Mouse (Mus musculus) hindbrain, embryonic 14.5 days (tissue): ENCODE results near the gene Pfdn6. TPM values are rescaled to one million over a fixed set of nuclear protein-coding genes. Genes with fewer than 3 reads are reported as not detected.

ENCODE experiments used
- ATAC-seq: fragments of 200-750 bp; cut with Nextera tagmentation; 2 replicates; pipeline ENCODE4 v1.8.0; 2017; ENCODE audit warnings: moderate number of reproducible peaks, mild to moderate bottlenecking, moderate TSS enrichment, moderate library complexity; ENCODE audit not compliant: low FRiP score
- DNase-seq: peaks from one replicate; pipeline ENCODE4 v3.0.0-alpha.2; 2015; ENCODE audit warnings: low spot score
- H3K27ac ChIP-seq: fragments of 300-500 bp; sonication (generic); 2 replicates; pipeline ENCODE4 v1.5.1; 2014; ENCODE audit warnings: mild to moderate bottlenecking, moderate library complexity
- H3K27me3 ChIP-seq: fragments of 300-500 bp; sonication (generic); 2 replicates; pipeline ENCODE4 v1.6.1; 2014; ENCODE audit warnings: mild to moderate bottlenecking, low read length, mixed read lengths; ENCODE audit not compliant: control insufficient read depth, insufficient read depth
- H3K36me3 ChIP-seq: fragments of 300-500 bp; sonication (generic); replicated peaks from 2 replicates; pipeline ENCODE4 v1.6.1; 2014; ENCODE audit not compliant: control insufficient read depth, insufficient read depth
- H3K4me1 ChIP-seq: fragments of 300-500 bp; sonication (generic); replicated peaks from 2 replicates; pipeline ENCODE4 v1.6.1; 2014; ENCODE audit warnings: antibody characterized with exemption, low read length, mixed read lengths; ENCODE audit not compliant: control insufficient read depth, insufficient read depth
- H3K4me2 ChIP-seq: fragments of 300-500 bp; sonication (generic); replicated peaks from 2 replicates; pipeline ENCODE4 v1.6.1; 2014; ENCODE audit warnings: mild to moderate bottlenecking, moderate library complexity
- H3K4me3 ChIP-seq: fragments of 300-500 bp; sonication (generic); replicated peaks from 2 replicates; pipeline ENCODE4 v1.5.1; 2014; ENCODE audit warnings: mild to moderate bottlenecking, low read length
- H3K9ac ChIP-seq: fragments of 300-500 bp; sonication (generic); 2 replicates; pipeline ENCODE4 v1.6.1; 2014
- H3K9me3 ChIP-seq: fragments of 300-500 bp; sonication (generic); 2 replicates; pipeline ENCODE4 v1.6.1; 2016; ENCODE audit warnings: low read length; ENCODE audit not compliant: control insufficient read depth
- WGBS: fragments of 180-500 bp; shearing (Covaris S2); extraction: QIAGEN DNeasy Blood & Tissue Kit; methylation state at CpG from one replicate; pipeline ENCODE4 v1.1.7; 2014; 5-methylcytosine and 5-hydroxymethylcytosine counted together
- polyA plus RNA-seq: library from polyadenylated mRNA; unstranded; fragments of >200 nt; fragmentation: Nextera tagmentation; extraction: Ambion mirVana; gene quantifications from 2 replicates; pipeline ENCODE4 v1.2.1, GENCODE M21; 2014

The Pfdn6 gene
- polyA plus RNA-seq, 1 experiment from 2014 or later: 161 TPM

DNA sequence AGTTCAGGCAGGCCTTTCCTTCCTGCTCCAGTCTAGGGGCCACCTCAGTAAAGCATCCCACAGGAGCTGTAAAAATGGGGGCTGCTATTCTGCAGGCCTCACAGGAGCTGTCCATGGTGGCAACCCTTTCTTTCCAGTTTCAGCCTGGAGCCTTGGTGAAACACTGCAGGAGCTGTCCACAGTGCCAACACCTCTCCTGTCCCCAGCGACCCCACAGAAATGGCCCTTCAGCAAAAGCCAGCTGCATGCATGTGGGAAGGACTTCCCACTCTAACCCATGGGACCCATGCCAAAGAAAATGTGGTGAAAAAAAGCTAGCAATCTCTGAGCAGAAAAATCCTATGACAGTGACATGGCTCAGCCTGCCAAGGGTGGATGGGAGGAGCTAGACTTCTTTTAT lies 32.5 kb upstream of the Pfdn6 start:
- ATAC-seq (no peak), DNase-seq (no peak)
- H3K4me1 ChIP-seq: no peaks in the 10 kb centered on the region
- no peak overlapping the region for H3K27ac ChIP-seq
- H3K9ac ChIP-seq: no peak overlapping the region
- 21% methylated on average over 1 of the region's 1 CpGs for WGBS
- H3K9me3 ChIP-seq: no peaks in the 10 kb centered on the region
- H3K36me3 ChIP-seq: no peaks in the 10 kb centered on the region
- H3K27me3 ChIP-seq: peaks cover 16% of the 10 kb centered on the region
- H3K4me2 ChIP-seq: no peak overlapping the region
- H3K4me3 ChIP-seq: no peak overlapping the region

DNA sequence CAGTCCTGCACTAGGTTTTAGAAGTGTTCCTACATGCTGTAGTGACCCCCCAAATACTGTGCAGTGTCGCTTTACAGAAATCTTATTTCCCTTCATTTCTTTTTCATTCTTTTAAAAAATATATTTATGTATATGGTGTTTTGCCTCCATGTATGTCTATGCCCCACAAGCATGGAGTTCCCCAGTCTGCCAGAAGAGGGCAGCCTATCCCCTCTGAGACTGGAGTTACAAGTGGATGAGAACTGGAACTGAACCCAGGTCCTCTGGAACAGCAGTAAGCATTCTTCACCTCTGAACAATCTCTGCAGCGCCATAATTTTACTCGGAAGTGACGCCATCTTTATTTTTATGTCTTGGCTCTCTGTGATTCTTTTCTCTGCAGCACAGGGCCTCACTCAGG lies 29.3 kb upstream of the Pfdn6 start:
- H3K4me3 ChIP-seq: no peak overlapping the region
- no peaks in the 10 kb centered on the region for H3K9me3 ChIP-seq
- no peaks in the 10 kb centered on the region for H3K4me1 ChIP-seq
- ATAC-seq (no peak), DNase-seq (no peak)
- no peak overlapping the region for H3K27ac ChIP-seq
- H3K4me2 ChIP-seq: no peak overlapping the region
- no peaks in the 10 kb centered on the region; the same call in 1 of the 2 replicates for H3K27me3 ChIP-seq
- no peak overlapping the region for H3K9ac ChIP-seq
- WGBS: 72% methylated on average over 4 of the region's 4 CpGs
- peaks cover 19% of the 10 kb centered on the region for H3K36me3 ChIP-seq

DNA sequence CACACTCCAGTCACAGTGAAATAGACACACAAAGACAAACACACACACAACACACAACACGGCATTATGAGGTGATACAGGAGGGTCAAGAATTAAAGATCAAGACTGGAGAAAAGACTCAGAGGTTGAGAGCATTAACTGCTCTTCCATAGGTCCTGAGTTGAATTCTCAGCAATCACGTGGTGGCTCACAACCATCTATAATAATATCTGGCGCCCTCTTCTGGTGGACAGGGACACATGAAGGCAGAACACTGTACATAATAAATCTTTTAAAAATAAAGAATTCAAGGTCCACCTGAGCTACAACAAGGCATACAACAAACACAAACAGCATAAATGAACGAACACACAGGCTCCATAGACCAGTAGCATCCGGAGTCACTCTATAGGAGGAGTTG lies 28.8 kb upstream of the Pfdn6 start:
- no peak overlapping the region for H3K4me3 ChIP-seq
- H3K27ac ChIP-seq: no peak overlapping the region
- H3K9ac ChIP-seq: no peak overlapping the region
- peaks cover 22% of the 10 kb centered on the region for H3K36me3 ChIP-seq
- ATAC-seq: peak; percentile 17; the same call in 1 of the 2 replicates
- peak; percentile 48 for DNase-seq
- no peaks in the 10 kb centered on the region for H3K4me1 ChIP-seq
- no peaks in the 10 kb centered on the region for H3K9me3 ChIP-seq
- H3K27me3 ChIP-seq: no peaks in the 10 kb centered on the region; the same call in 1 of the 2 replicates
- WGBS: 32% methylated on average over 5 of the region's 5 CpGs
- no peak overlapping the region for H3K4me2 ChIP-seq

DNA sequence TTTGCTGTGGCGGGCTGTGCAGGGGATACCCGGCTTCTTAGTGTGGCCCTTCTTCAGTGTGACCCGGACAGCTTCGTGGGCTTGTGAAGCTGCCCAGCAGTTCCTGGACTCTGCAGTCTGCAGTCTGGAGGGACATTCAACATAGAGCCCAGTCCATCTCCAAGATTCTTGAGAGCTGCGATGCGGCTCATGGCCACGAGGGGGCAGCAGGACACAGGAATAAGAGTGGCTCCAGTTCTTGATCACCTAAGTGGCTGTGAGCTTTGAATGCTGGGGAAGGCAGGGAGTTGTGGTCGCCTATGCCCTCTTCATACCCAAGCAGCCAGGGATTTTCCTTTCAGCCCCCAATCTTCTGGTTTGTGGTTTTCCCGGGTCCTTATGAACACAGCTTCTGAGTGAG lies 28.3 kb upstream of the Pfdn6 start:
- H3K4me1 ChIP-seq: no peaks in the 10 kb centered on the region
- ATAC-seq (peak; percentile 72), DNase-seq (peak; percentile 85)
- no peaks in the 10 kb centered on the region for H3K9me3 ChIP-seq
- H3K27ac ChIP-seq: no peak overlapping the region
- H3K27me3 ChIP-seq: no peaks in the 10 kb centered on the region; the same call in 1 of the 2 replicates
- peaks cover 26% of the 10 kb centered on the region for H3K36me3 ChIP-seq
- no peak overlapping the region for H3K4me2 ChIP-seq
- WGBS: 3% methylated on average over 9 of the region's 9 CpGs
- H3K4me3 ChIP-seq: no peak overlapping the region
- H3K9ac ChIP-seq: no peak overlapping the region

DNA sequence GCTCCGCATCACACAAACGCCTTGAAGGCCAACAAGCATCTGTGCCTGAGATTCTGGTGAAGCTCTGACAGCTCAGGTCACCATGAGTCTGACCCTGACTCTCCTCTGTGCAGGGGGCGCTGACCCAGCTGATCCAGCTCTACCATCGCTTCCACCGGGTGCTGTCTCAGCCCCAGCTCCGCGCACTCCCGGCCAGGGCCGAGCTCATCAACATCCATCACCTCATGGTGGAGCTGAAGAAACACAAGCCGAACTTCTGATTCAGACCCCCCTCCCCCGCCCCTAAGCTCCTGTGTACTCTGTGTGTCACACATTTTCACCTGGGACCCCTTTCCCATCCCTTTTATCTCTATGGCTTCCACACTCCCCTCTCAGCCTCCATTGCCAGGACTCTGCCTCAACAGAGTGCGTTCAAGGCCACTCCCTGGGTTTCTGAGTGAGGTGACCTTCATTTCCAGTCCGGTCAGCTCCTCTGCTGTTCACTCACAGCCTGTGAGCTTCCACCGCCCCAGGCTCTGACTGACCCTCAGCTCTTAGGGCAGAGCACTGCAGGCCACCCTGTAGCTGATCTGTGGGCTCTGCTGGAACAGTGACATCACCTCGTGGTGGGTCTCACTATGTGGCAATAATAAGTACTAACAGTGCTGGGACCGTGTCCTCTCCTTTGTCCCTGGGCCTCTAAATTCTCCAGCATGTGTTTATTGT lies 25.9 kb upstream of the Pfdn6 start:
- Histone ChIP-seq H3K4me2 (no peak overlapping the region), H3K9me3 (no peaks in the 10 kb centered on the region), H3K4me3 (no peak overlapping the region), H3K27ac (no peak overlapping the region), H3K4me1 (no peaks in the 10 kb centered on the region), H3K9ac (no peak overlapping the region), H3K36me3 (peaks cover 51% of the 10 kb centered on the region), H3K27me3 (no peaks in the 10 kb centered on the region)
- no peak for DNase-seq
- no peak for ATAC-seq
- whole genome bisulfite sequencing: 90% methylated on average over 16 of the region's 16 CpGs

DNA sequence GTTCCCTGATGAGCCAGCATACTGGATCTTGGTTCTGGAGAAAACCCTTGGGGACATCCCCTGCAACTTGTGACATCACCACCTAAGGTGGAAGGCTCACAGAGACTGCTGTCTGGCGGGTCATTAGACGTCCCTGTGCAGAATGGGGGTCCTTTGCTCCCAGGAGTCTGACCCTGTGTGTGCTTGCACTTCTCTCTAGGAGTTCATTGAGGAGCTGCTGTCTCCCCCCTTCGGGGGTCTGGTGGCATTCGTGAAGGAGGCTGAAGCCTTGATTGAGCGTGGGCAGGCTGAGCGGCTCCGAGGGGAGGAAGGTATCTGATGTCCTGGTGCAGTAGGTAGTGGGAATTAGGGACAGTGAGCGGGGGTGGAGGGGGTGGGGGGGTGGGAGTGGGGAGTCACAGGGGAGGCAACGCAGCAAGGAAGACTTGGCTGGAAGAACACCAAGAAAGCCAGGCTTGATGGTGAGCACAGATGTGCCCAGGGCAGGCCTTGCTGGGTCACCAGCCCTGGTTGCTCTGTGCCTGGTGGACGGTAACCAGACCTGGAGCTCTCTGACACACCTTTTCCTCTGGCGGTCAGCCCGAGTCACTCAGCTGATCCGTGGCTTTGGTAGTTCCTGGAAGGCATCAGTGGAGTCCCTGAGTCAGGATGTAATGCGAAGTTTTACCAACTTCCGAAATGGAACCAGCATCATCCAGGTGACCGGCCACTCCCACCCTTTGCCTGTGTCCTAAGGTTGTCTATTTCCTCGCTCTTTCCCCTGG lies 25.1 kb upstream of the Pfdn6 start:
- whole genome bisulfite sequencing: 94% methylated on average over 16 of the region's 17 CpGs

DNA sequence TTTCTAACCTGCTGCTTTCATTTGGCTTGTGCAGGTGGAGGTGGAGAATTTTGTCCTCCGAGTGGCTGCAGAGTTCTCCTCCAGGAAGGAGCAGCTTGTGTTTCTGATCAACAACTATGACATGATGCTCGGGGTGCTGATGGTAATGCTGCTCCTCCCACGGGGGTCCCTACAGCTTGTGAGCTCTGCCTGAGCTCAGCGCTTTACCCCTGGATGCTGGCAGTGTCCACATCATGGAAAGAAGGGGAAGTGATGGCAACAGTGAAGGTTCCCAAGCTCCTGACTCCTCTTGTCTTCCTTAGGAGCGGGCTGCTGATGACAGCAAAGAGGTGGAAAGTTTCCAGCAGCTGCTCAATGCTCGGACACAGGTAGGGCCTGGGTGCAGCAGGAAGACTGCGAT lies 22.7 kb upstream of the Pfdn6 start:
- WGBS: 96% methylated on average over 7 of the region's 7 CpGs
- Histone ChIP-seq H3K4me1 (no peaks in the 10 kb centered on the region), H3K27me3 (no peaks in the 10 kb centered on the region), H3K4me3 (no peak overlapping the region), H3K36me3 (peaks cover 79% of the 10 kb centered on the region), H3K4me2 (no peak overlapping the region), H3K27ac (no peak overlapping the region), H3K9ac (no peak overlapping the region), H3K9me3 (no peaks in the 10 kb centered on the region)
- ATAC-seq (no peak), DNase-seq (no peak)

More for the DNA sequence above, 25.1 kb upstream of the Pfdn6 start:
- no peak for DNase-seq
- no peak overlapping the region for H3K9ac ChIP-seq
- H3K27me3 ChIP-seq: no peaks in the 10 kb centered on the region
- no peak overlapping the region for H3K4me2 ChIP-seq
- no peak overlapping the region for H3K27ac ChIP-seq
- H3K4me1 ChIP-seq: no peaks in the 10 kb centered on the region
- peaks cover 58% of the 10 kb centered on the region for H3K36me3 ChIP-seq
- ATAC-seq: no peak
- no peak overlapping the region for H3K4me3 ChIP-seq
- no peaks in the 10 kb centered on the region for H3K9me3 ChIP-seq

DNA sequence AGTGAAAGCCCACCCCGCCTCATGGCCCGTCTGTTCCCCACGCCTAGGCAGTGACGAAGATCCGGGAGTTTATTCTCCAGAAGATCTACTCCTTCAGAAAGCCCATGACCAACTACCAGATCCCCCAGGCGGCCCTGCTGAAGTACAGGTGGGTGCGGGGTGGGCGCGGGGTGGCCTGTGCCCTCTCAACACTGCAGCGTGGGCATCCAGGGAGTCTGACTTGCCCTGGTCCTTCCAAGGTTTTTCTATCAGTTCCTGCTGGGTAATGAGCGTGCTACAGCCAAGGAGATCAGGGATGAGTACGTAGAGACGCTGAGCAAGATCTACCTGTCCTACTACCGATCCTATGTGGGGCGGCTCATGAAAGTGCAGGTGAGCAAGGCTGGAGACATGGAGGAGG lies 19.8 kb upstream of the Pfdn6 start:
- DNase-seq (no peak), ATAC-seq (no peak)
- Histone ChIP-seq H3K27ac (no peak overlapping the region), H3K27me3 (no peaks in the 10 kb centered on the region), H3K4me3 (no peak overlapping the region), H3K9ac (no peak overlapping the region), H3K36me3 (peaks cover 59% of the 10 kb centered on the region), H3K4me1 (peaks cover 6% of the 10 kb centered on the region), H3K9me3 (no peaks in the 10 kb centered on the region), H3K4me2 (no peak overlapping the region)
- 95% methylated on average over 15 of the region's 15 CpGs for whole genome bisulfite sequencing

DNA sequence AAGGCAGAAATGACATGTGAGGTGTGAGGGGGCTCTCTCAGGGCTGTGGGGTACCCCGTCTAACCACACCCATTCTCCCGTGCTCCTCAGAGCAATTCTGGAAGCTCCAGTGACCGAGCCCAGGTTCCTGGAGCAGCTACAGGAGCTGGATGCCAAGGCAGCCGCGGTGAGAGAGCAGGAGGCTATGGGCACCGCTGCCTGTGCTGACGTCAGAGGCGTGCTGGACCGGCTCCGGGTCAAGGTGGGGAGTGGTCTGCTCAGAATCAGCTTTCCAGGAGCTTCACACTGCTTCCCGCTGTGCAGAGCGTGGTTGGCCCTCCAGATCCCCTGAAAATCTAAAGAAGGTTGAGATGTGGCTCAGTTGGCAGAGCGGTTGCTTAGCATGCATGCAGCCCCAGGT lies 19.0 kb upstream of the Pfdn6 start:
- DNase-seq: no peak
- 98% methylated on average over 13 of the region's 13 CpGs for WGBS
- Histone ChIP-seq H3K4me1 (peaks cover 14% of the 10 kb centered on the region), H3K4me3 (no peak overlapping the region), H3K27ac (no peak overlapping the region), H3K4me2 (no peak overlapping the region), H3K9ac (no peak overlapping the region), H3K9me3 (no peaks in the 10 kb centered on the region), H3K36me3 (peaks cover 60% of the 10 kb centered on the region), H3K27me3 (no peaks in the 10 kb centered on the region)
- no peak for ATAC-seq
